Mouse (Mus musculus): ENCODE measurements around the gene 1110004F10Rik.

The 1110004F10Rik gene

GRCm38 (mm10) chr7:116137149-116137548 is 98.0 kb downstream of the 1110004F10Rik start:
- no peak for DNase-seq (ENCODE audit: low spot score in 2 of 2)

- DNase-seq (ENCODE audit: low spot score in 2 of 2) = peak in 1 of 2 experiments; percentile 41
These were observed 98.5 kb downstream of the 1110004F10Rik start for GRCm38 (mm10) chr7:116137671-116138070.

DNA sequence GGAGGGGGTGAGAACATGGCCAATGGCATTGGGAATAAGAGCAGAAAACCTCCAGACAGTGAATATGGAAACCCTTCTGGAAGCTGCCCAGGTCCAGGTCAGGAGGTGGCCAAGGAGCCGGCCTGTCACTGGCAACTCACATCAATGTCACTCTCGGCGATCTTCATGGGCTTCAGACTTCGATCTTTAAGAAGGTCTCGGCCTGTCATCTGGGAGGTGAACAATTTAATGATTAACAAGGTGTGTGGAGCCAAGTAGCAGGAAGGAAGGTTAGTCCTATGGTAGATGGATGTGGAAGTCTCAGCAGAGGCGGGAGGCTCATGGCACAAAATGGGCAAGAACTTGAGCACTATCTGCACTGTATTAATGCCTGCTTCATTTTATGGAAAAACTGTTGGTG is 105.8 kb downstream of the 1110004F10Rik start:
- no peak for DNase-seq (ENCODE audit: low spot score in 2 of 2)

DNA sequence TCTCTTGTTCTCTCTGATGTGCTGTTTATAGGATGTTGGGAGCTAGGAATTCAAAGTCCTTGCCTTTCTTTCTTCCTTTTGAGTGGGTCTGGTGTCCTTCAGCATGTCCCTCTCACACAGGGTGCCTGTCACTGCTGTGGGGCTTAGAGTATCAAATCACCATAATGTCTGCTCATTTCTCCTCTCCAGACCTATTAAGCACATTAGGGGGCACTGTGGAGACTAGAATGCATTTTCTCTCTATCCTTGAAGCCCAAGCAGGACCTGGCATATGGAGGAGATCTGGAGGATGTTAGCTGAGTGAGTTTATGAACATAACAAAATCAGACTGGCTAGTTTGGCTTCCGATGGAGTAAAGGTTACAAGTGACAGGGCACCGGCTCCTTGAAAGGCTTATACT is 107.9 kb downstream of the 1110004F10Rik start:
- no peak for DNase-seq (ENCODE audit: low spot score in 2 of 2)

GRCm38 (mm10) chr7:116149568-116149967 is 110.4 kb downstream of the 1110004F10Rik start:
- DNase-seq (ENCODE audit: low spot score in 2 of 2) = no peak

GRCm38 (mm10) chr7:116153781-116154368 is 114.7 kb downstream of the 1110004F10Rik start:
- DNase-seq (ENCODE audit: low spot score in 2 of 2) = no peak
